Mouse (Mus musculus) hindlimb bud, embryonic 11.5 days (tissue): ENCODE results near the gene Nktr.

Source experiments
- DNase-seq: peaks from one replicate; pipeline ENCODE4 v3.0.0-alpha.2; 2012; ENCODE audit warnings: low read depth, low spot score; ENCODE audit errors: extremely low spot score

The Nktr gene

GRCm38 (mm10) chr9:121706029-121706675 is 12.8 kb upstream of the Nktr start:
- DNase-seq: no peak

GRCm38 (mm10) chr9:121707801-121708200 is 11.2 kb upstream of the Nktr start:
- no peak for DNase-seq

DNA sequence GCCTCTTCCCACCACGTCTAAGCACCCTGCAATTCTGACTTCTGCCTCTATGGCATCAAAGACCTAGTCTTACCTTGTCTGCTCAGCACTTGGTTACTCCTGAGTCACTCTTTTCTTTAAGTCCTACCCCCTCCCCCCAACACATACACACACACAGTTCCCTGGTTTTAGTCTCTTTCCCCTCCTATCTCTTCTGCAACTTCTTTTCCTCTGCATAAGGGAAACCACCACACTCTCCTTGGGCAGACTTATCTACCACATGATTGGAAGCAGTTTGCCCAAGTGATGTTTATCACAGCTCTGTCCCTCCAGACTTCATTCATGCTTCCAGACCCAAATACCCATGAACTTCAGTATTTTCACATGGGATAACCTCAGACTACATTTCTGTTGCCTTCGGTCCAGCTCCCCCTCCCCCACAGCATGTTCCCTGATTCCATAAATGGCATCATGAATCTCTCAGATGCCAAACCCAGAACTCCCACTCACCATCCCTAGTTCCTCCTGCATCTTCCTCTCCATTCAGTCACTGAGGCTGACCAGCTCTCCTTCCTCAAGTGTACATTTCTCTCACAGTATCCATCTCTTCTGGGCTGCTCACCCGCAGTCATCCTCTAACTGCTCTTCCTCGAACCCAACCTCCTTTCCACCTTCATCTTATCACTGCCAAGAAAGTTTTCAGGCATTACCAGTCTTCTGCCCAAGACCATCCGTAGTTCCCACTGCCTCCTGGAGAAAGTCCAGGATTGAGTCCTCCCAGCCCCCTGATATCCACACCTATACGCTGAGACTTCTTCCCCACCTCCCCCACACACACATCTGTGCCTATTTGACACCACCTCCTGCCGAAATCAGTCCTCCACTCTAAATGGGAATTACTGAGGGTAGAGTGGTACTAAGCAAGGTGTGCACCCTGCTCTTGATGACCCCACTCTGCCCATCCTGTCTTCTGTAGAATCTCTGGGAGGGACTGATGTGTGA is 10.2 kb upstream of the Nktr start:
- no peak for DNase-seq

- peak; percentile 99 for DNase-seq
These were observed 8.9 kb upstream of the Nktr start, which contains the start of gene Ss18l2 for GRCm38 (mm10) chr9:121709898-121710583. Ss18l2 (plus strand) TSS chr9:121710329.

DNA sequence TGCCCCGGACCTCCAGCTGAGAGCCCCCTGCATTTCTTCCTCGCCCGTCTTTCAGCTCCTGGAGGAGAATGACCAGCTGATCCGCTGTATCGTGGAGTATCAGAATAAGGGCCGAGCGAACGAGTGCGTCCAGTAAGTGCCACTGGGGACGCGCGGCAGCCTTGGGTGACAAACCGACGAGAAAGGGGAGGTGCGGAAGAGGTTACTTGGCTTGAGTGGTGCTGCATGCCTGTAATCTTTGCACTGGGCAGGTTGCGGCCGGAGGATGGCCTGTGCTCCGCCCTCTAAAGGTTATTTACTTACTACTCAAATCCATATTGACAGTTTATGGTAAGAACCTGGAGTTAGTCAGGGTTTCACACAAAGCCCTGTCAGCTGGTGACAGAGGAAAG is 8.4 kb upstream of the Nktr start:
- no peak for DNase-seq

DNA sequence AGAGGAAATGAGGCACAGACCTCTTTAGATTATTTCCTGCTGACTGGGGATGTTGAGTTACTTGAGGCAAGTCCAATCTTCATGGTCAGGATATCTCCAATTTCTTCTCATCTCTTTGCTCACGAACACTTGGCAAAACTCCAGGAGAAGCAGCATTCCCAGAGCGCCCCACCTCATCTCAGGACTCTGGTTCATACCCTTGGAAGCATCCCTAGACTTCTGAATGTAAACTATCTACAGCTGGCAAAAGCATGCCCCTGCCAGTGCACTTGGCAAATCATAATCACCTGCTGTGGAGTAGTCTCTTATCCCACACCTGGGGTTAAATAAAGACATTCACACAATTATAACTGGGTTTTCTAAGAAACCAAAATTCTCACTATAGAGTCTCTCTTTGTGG is 1.9 kb upstream of the Nktr start:
- no peak for DNase-seq

DNA sequence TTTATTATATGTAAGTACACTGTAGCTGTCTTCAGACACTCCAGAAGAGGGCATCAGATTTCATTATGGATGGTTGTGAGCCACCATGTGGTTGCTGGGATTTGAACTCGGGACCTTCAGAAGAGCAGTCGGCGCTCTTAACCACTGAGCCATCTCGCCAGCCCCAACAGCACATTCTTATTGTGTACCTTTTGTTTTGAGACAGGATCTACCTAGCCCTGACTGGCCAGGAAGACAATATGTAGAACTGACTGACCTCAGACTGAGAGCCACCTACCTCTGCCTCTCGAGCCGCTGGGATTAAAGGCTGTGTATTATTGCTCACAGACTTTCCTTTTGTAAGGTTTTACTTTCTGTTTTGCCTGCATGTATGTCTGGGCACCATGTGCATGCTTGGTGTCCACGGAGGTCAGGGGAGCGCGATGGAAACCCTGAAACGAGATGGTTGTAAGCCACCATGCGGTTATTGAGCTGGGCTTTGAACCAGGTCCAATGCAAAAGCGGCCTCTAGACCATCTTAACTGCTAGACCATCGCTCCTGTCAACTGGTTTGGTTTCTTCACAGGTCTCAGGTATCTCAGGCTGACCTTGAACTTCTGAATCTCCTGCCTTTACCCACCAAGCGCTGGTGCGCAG is 781 bp upstream of the Nktr start:
- DNase-seq: no peak

- DNase-seq: no peak
These were observed 670 bp downstream of the Nktr start for GRCm38 (mm10) chr9:121719347-121720331.

- DNase-seq: no peak
These were observed 21.5 kb downstream of the Nktr start for GRCm38 (mm10) chr9:121740490-121740889.

GRCm38 (mm10) chr9:121741168-121741567 is 22.2 kb downstream of the Nktr start:
- DNase-seq: no peak

DNA sequence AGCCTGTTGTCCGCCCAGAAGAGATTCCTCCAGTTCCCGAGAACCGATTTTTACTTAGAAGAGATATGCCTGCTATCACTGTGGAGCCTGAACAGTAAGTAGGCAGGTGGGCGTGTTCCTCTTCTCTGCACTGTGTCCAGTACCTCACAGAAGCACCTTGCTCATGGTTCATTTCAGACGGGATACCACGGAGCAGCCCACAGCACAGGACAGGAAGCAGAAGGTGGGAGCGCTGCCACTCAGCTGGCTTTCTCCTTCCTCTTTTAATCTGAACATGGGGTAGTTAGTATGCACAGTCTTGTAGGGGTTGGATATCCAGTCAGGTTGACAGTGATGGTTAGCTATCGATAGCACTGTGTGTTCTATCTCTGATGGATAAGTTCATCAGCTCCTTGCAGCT is 25.1 kb downstream of the Nktr start:
- DNase-seq: no peak

DNA sequence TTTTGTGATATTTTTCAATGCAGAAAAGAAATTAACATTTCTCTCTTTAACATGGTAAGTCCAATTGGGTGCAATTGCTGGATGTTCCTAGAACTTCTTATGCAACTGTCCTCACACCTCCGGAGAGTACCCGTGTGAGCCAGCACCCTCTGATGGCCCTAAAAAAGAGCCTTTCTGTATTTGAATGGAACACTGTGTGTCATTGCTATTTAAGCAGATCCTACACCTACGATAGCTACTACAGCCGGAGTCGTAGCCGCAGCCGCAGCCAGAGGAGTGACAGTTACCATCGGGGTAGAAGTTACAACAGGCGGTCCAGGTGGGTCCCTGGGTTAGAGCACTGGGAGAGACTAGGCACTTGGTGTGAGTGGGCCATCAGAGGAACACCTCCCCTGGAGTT is 33.8 kb downstream of the Nktr start:
- no peak for DNase-seq

GRCm38 (mm10) chr9:121754624-121755023 is 35.7 kb downstream of the Nktr start:
- DNase-seq: no peak

- no peak for DNase-seq
These were observed 37.8 kb downstream of the Nktr start for GRCm38 (mm10) chr9:121756785-121757184.

- no peak for DNase-seq
These were observed 38.5 kb downstream of the Nktr start for GRCm38 (mm10) chr9:121757432-121757831.

DNA sequence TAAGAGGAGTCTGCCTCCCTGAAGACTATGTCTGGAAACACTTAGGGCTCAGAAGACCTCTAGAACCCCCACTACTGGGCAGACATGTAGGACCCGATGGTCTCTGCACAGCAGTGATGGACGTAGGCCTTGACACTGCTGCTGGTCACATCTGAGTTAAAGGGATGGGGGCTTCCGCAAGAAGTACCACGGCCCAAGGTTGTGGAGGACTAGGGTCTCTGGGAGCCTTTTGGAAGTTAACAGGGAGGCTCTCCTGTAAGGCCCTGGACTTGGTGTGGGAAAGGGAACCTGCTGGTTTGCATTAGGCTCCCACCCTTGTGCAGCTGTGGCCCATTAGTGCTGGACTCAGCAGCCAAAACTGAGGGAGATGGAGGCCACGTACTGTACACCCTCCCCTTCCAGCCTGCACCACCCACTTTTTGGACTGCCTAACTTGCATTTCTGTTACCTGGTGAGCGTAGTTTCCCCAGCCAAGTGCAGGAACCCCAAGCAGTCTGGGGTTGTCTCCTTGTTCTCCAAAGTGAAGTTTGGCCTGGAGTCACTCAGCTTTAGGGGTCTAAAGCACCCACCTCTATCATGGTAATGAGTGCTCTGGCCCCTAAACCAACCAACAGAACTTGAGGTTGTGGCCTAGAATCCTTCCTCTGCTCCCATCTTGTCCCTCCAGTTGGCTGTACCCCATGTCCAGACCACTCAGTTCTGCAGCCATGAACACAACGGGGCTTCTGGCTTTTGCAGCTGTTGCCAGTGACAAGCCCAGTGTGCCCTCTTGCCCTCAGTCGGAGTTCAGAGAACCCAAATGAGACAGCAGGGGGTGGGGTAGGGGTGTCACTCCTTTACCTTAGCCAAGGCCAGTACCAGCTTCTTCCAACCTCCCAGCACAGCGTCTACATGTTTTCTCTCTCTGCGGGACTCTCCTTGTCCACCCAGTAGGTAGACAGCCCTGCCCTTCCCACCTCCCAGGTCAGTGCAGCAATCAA is 39.2 kb downstream of the Nktr start:
- no peak for DNase-seq

GRCm38 (mm10) chr9:121759091-121760081 is 40.4 kb downstream of the Nktr start, which contains the start of gene Zfp651:
Zfp651 (plus strand) TSS chr9:121759330.
- no peak for DNase-seq
